Mouse (Mus musculus) embryonic facial prominence, embryonic 11.5 days (tissue): ENCODE measurements at regions not wholly inside any gene's neighbourhood (a gene's known extent, or its start where the extent isn't known, plus 50 kb on each side); places are given as distances from the start of the nearest gene placed in this dataset.
A peak's percentile ranks its signal among the peaks of the same experiment; 100 is the strongest.

Experiments
- ATAC-seq: fragments of 200-750 bp; cut with Nextera tagmentation; replicated peaks from 2 replicates; pipeline ENCODE4 v1.8.0; 2017; ENCODE audit warnings: low read depth; ENCODE audit not compliant: insufficient number of reproducible peaks, low FRiP score, low TSS enrichment
- DNase-seq: peaks from one replicate; pipeline ENCODE4 v3.0.0-alpha.2; 2015; ENCODE audit warnings: low spot score
- H3K27ac ChIP-seq: fragments of 300-500 bp; sonication (generic); replicated peaks from 2 replicates; pipeline ENCODE4 v1.5.1; 2014; ENCODE audit warnings: mild to moderate bottlenecking, low read depth, low read length, control low read depth
- H3K27me3 ChIP-seq: fragments of 300-500 bp; sonication (generic); 2 replicates; pipeline ENCODE4 v1.6.1; 2014; ENCODE audit warnings: mild to moderate bottlenecking, low read length, moderate library complexity, mixed read lengths; ENCODE audit not compliant: control insufficient read depth, insufficient read depth
- H3K36me3 ChIP-seq: fragments of 300-500 bp; sonication (generic); replicated peaks from 2 replicates; pipeline ENCODE4 v1.6.1; 2014; ENCODE audit warnings: low read depth, mild to moderate bottlenecking, low read length, moderate library complexity, mixed read lengths; ENCODE audit not compliant: control insufficient read depth, insufficient read depth
- H3K4me1 ChIP-seq: fragments of 300-500 bp; sonication (generic); 2 replicates; pipeline ENCODE4 v1.6.1; 2014; ENCODE audit warnings: low read length, mixed read lengths; ENCODE audit not compliant: control insufficient read depth, insufficient read depth
- H3K4me2 ChIP-seq: fragments of 300-500 bp; sonication (generic); 2 replicates; pipeline ENCODE4 v1.6.1; 2014; ENCODE audit warnings: low read depth, mild to moderate bottlenecking, control low read depth, low read length, moderate library complexity
- H3K4me3 ChIP-seq: fragments of 300-500 bp; sonication (generic); 2 replicates; pipeline ENCODE4 v1.5.1; 2014; ENCODE audit warnings: low read depth, low read length, control low read depth
- H3K9ac ChIP-seq: fragments of 300-500 bp; sonication (generic); replicated peaks from 2 replicates; pipeline ENCODE4 v1.6.1; 2014; ENCODE audit warnings: mild to moderate bottlenecking, control low read depth, low read length
- H3K9me3 ChIP-seq: fragments of 300-500 bp; sonication (generic); replicated peaks from 2 replicates; pipeline ENCODE4 v1.6.1; 2016; ENCODE audit warnings: mild to moderate bottlenecking, low read length, inconsistent platforms, mixed read lengths; ENCODE audit not compliant: control insufficient read depth
- WGBS: fragments of 180-500 bp; shearing (Covaris S2); extraction: QIAGEN DNeasy Blood & Tissue Kit; methylation state at CpG from one replicate; pipeline ENCODE4 v1.1.7; 2014; 5-methylcytosine and 5-hydroxymethylcytosine counted together

GRCm38 (mm10) chr5:102334442-102335197 is 146.6 kb upstream of the Arhgap24 start:
- Histone ChIP-seq H3K27ac (no peak overlapping the region), H3K9me3 (no peaks in the 10 kb centered on the region), H3K36me3 (no peaks in the 10 kb centered on the region), H3K4me1 (no peaks in the 10 kb centered on the region), H3K4me2 (no peak overlapping the region), H3K4me3 (no peak overlapping the region), H3K27me3 (no peaks in the 10 kb centered on the region), H3K9ac (no peak overlapping the region)
- 62% methylated on average over 13 of the region's 13 CpGs for WGBS
- DNase-seq (peak; percentile 45), ATAC-seq (no peak)

GRCm38 (mm10) chr5:102366481-102366880 is 114.7 kb upstream of the Arhgap24 start:
- H3K4me1 ChIP-seq = no peaks in the 10 kb centered on the region
- no peaks in the 10 kb centered on the region for H3K9me3 ChIP-seq
- DNase-seq (no peak), ATAC-seq (no peak)
- no peak overlapping the region for H3K4me2 ChIP-seq
- 72% methylated on average over 3 of the region's 3 CpGs for WGBS
- no peak overlapping the region for H3K9ac ChIP-seq
- H3K27ac ChIP-seq = no peak overlapping the region
- H3K4me3 ChIP-seq = no peak overlapping the region
- H3K27me3 ChIP-seq = no peaks in the 10 kb centered on the region
- no peaks in the 10 kb centered on the region for H3K36me3 ChIP-seq

GRCm38 (mm10) chr5:102373309-102373971 is 107.8 kb upstream of the Arhgap24 start:
- no peak overlapping the region for H3K4me2 ChIP-seq
- no peak overlapping the region for H3K4me3 ChIP-seq
- peak; percentile 82 for DNase-seq
- H3K27ac ChIP-seq = no peak overlapping the region
- 56% methylated on average over 6 of the region's 6 CpGs for WGBS
- H3K9ac ChIP-seq = no peak overlapping the region
- no peaks in the 10 kb centered on the region for H3K36me3 ChIP-seq
- no peaks in the 10 kb centered on the region for H3K27me3 ChIP-seq
- H3K9me3 ChIP-seq = no peaks in the 10 kb centered on the region
- ATAC-seq = peak; percentile 85
- H3K4me1 ChIP-seq = no peaks in the 10 kb centered on the region

- H3K36me3 ChIP-seq = no peaks in the 10 kb centered on the region
- H3K4me1 ChIP-seq = no peaks in the 10 kb centered on the region
- no peaks in the 10 kb centered on the region for H3K27me3 ChIP-seq
- no peaks in the 10 kb centered on the region for H3K9me3 ChIP-seq
- WGBS = 36% methylated on average over 11 of the region's 11 CpGs
- H3K4me3 ChIP-seq = no peak overlapping the region
- no peak overlapping the region for H3K4me2 ChIP-seq
- H3K27ac ChIP-seq = no peak overlapping the region
- DNase-seq (peak; percentile 26), ATAC-seq (peak; percentile 45; the same call in 1 of the 2 replicates)
- H3K9ac ChIP-seq = no peak overlapping the region
These were observed 107.0 kb upstream of the Arhgap24 start for GRCm38 (mm10) chr5:102373972-102374755.

GRCm38 (mm10) chr5:102375339-102375738 is 105.9 kb upstream of the Arhgap24 start:
- no peaks in the 10 kb centered on the region for H3K4me1 ChIP-seq
- H3K27me3 ChIP-seq = no peaks in the 10 kb centered on the region
- H3K4me2 ChIP-seq = no peak overlapping the region
- no peaks in the 10 kb centered on the region for H3K9me3 ChIP-seq
- H3K27ac ChIP-seq = no peak overlapping the region
- H3K4me3 ChIP-seq = no peak overlapping the region
- no peaks in the 10 kb centered on the region for H3K36me3 ChIP-seq
- H3K9ac ChIP-seq = no peak overlapping the region
- ATAC-seq = no peak
- no peak for DNase-seq
- WGBS = 86% methylated on average over 2 of the region's 2 CpGs

GRCm38 (mm10) chr5:102393941-102394340 is 87.2 kb upstream of the Arhgap24 start:
- Histone ChIP-seq H3K4me2 (no peak overlapping the region), H3K9ac (no peak overlapping the region), H3K27ac (no peak overlapping the region), H3K4me3 (no peak overlapping the region), H3K27me3 (no peaks in the 10 kb centered on the region), H3K4me1 (no peaks in the 10 kb centered on the region), H3K9me3 (no peaks in the 10 kb centered on the region), H3K36me3 (no peaks in the 10 kb centered on the region)
- 79% methylated on average over 3 of the region's 3 CpGs for WGBS
- ATAC-seq (no peak), DNase-seq (no peak)

- H3K4me1 ChIP-seq = no peaks in the 10 kb centered on the region
- ATAC-seq (no peak), DNase-seq (peak; percentile 15)
- no peaks in the 10 kb centered on the region for H3K27me3 ChIP-seq
- no peak overlapping the region for H3K27ac ChIP-seq
- no peaks in the 10 kb centered on the region for H3K9me3 ChIP-seq
- 52% methylated on average over 11 of the region's 11 CpGs for WGBS
- H3K36me3 ChIP-seq = no peaks in the 10 kb centered on the region
- H3K9ac ChIP-seq = no peak overlapping the region
- H3K4me2 ChIP-seq = no peak overlapping the region
- H3K4me3 ChIP-seq = no peak overlapping the region
These were observed 85.5 kb upstream of the Arhgap24 start for GRCm38 (mm10) chr5:102395608-102396146.
